Mouse (Mus musculus) intestine, postnatal 0 days (tissue): ENCODE results near the gene Rnf212b. TPM values are rescaled to one million over a fixed set of nuclear protein-coding genes. Genes with fewer than 3 reads are reported as not detected.

Source experiments
- ATAC-seq: fragments of 200-750 bp; cut with Nextera tagmentation; 2 replicates; pipeline ENCODE4 v1.8.0; 2017; ENCODE audit warnings: mild to moderate bottlenecking, moderate TSS enrichment, moderate library complexity
- H3K27ac ChIP-seq: fragments of 300-500 bp; sonication (generic); 2 replicates; pipeline ENCODE4 v1.5.1; 2014; ENCODE audit warnings: mild to moderate bottlenecking, low read depth, low read length, moderate library complexity
- H3K27me3 ChIP-seq: fragments of 300-500 bp; sonication (generic); replicated peaks from 2 replicates; pipeline ENCODE4 v1.6.1; 2014; ENCODE audit warnings: low read length, mixed read lengths; ENCODE audit not compliant: control insufficient read depth, insufficient read depth
- H3K36me3 ChIP-seq: fragments of 300-500 bp; sonication (generic); 2 replicates; pipeline ENCODE4 v1.6.1; 2014; ENCODE audit warnings: mild to moderate bottlenecking, moderate library complexity; ENCODE audit not compliant: control insufficient read depth, insufficient read depth
- H3K4me1 ChIP-seq: fragments of 300-500 bp; sonication (generic); replicated peaks from 2 replicates; pipeline ENCODE4 v1.6.1; 2014; ENCODE audit warnings: antibody characterized with exemption, low read length, mixed read lengths; ENCODE audit not compliant: control insufficient read depth, insufficient read depth
- H3K4me2 ChIP-seq: fragments of 300-500 bp; sonication (generic); replicated peaks from 2 replicates; pipeline ENCODE4 v1.6.1; 2014; ENCODE audit warnings: low read depth, mild to moderate bottlenecking, moderate library complexity
- H3K4me3 ChIP-seq: fragments of 300-500 bp; sonication (generic); 2 replicates; pipeline ENCODE4 v1.5.1; 2014; ENCODE audit warnings: low read depth, low read length
- H3K9ac ChIP-seq: fragments of 300-500 bp; sonication (generic); 2 replicates; pipeline ENCODE4 v1.6.1; 2014; ENCODE audit warnings: mild to moderate bottlenecking, low read depth, low read length
- H3K9me3 ChIP-seq: fragments of 300-500 bp; sonication (generic); 2 replicates; pipeline ENCODE4 v1.6.1; 2016; ENCODE audit warnings: mixed run types; ENCODE audit not compliant: control insufficient read depth
- CTCF ChIP-seq: sonication (generic); IDR thresholded peaks from 2 replicates; pipeline ENCODE4 v1.5.1; 2016; ENCODE audit warnings: low read depth, mild to moderate bottlenecking, control low read depth, antibody characterized with exemption, moderate library complexity
- WGBS: fragments of 180-500 bp; shearing (Covaris S2); extraction: QIAGEN DNeasy Blood & Tissue Kit; methylation state at CpG from one replicate; pipeline ENCODE4 v1.1.7; 2014; 5-methylcytosine and 5-hydroxymethylcytosine counted together
- polyA plus RNA-seq: library from polyadenylated mRNA; unstranded; fragments of >200 nt; fragmentation: Nextera tagmentation; extraction: Ambion mirVana; gene quantifications from 2 replicates; pipeline ENCODE4 v1.2.1, GENCODE M21; 2015

Rnf212b gene
- polyA plus RNA-seq, 1 experiment from 2014 or later, result not detected

- Histone ChIP-seq H3K27ac (no peak overlapping the region), H3K4me1 (0 out of 2 replicates have a peak, but pooled peaks cover under 1% of the 10 kb centered on the region), H3K27me3 (no peaks in the 10 kb centered on the region), H3K9me3 (no peaks in the 10 kb centered on the region), H3K9ac (no peak overlapping the region), H3K36me3 (peaks cover 3% of the 10 kb centered on the region; the same call in 1 of the 2 replicates), H3K4me3 (no peak overlapping the region), H3K4me2 (no peak overlapping the region)
- 92% methylated on average over 7 of the region's 7 CpGs for WGBS
- no peak for ATAC-seq
- TF ChIP-seq CTCF, result no peak
Measured at GRCm38 (mm10) chr14:54775534-54776041, 38.4 kb upstream of the Rnf212b start.

DNA sequence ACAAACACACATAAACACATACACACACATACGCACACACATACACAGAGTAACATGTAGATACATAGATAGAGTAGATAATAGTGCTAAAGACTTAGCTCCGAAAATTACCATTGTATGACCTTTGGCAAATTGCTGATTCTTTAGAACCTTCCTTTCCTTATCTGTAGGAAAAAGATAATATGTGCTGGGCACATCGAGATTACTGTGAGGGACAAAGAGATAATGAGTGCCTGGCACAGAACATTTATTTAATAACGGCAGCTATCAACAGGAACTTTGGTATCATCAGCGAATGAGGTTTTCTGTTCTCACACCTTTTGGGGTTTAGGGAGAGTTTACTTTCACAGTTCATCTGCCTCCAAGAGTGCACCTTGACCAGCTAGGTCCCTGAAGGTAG, 37.2 kb upstream of the Rnf212b start:
- Histone ChIP-seq H3K9me3 (no peaks in the 10 kb centered on the region), H3K27me3 (no peaks in the 10 kb centered on the region), H3K27ac (no peak overlapping the region), H3K9ac (no peak overlapping the region), H3K4me1 (0 out of 2 replicates have a peak, but pooled peaks cover 4% of the 10 kb centered on the region), H3K4me2 (peak overlapping the region; percentile 18; the same call in 1 of the 2 replicates), H3K4me3 (no peak overlapping the region), H3K36me3 (peaks cover 3% of the 10 kb centered on the region; the same call in 1 of the 2 replicates)
- TF ChIP-seq CTCF, result no peak
- 41% methylated on average over 5 of the region's 5 CpGs for WGBS
- ATAC-seq, result no peak

- no peaks in the 10 kb centered on the region for H3K36me3 ChIP-seq
- no peak overlapping the region for H3K9ac ChIP-seq
- no peaks in the 10 kb centered on the region for H3K9me3 ChIP-seq
- no peaks in the 10 kb centered on the region for H3K27me3 ChIP-seq
- no peak overlapping the region for H3K4me2 ChIP-seq
- no peak for ATAC-seq
- TF ChIP-seq CTCF, result no peak
- H3K27ac ChIP-seq, result no peak overlapping the region
- H3K4me3 ChIP-seq, result no peak overlapping the region
- 0 out of 2 replicates have a peak, but pooled peaks cover 4% of the 10 kb centered on the region for H3K4me1 ChIP-seq
- 77% methylated on average over 4 of the region's 4 CpGs for WGBS
Measured at GRCm38 (mm10) chr14:54777893-54778292, 36.0 kb upstream of the Rnf212b start.

- H3K36me3 ChIP-seq, result no peaks in the 10 kb centered on the region
- H3K4me2 ChIP-seq, result peak overlapping the region; percentile 68
- ATAC-seq, result no peak
- H3K9ac ChIP-seq, result peak overlapping the region; percentile 65; the same call in 1 of the 2 replicates
- peak overlapping the region; percentile 61 for H3K4me3 ChIP-seq
- H3K27ac ChIP-seq, result no peak overlapping the region
- 0 out of 2 replicates have a peak, but pooled peaks cover 4% of the 10 kb centered on the region for H3K4me1 ChIP-seq
- H3K27me3 ChIP-seq, result no peaks in the 10 kb centered on the region
- TF ChIP-seq CTCF, result no peak
- H3K9me3 ChIP-seq, result no peaks in the 10 kb centered on the region
- 76% methylated on average over 9 of the region's 9 CpGs for WGBS
Measured at GRCm38 (mm10) chr14:54780084-54780483, 33.9 kb upstream of the Rnf212b start.

DNA sequence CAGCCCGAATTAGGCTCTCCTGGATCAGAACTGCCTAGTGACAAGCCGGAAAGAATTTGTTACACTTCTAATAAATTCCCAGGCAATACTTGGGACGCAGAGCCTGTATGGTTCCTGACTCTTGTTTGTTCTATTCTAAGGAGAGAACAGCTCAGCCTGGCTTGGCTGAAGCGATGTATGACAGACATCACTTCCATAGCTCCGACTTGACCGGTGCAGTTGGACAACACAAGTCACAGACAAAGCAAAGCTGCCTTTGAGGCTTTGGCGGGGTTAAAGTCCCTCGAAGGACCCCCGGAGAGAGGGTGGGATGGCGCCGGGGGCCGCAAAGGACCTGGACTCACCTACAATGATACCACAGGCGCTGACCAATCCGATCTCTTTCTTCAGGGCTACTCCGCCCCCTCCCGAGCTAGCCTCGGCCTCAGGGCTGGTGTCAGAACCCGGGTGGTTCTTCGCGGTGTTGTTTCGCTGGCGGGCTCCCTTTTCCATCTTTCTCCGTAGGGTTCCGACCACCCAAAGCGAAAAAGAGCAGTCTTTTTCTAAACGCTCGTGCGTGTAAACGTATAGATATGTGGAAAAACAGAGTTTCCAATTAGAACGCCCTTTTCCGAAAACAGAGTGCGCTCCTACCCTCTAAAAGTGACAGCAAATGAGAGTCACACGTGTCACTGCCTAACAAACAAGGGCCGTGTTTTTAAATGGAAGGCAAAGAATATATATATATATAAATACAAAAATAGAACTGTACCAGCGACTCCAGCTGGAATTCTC, 32.9 kb upstream of the Rnf212b start:
- H3K4me3 ChIP-seq, result peak overlapping the region; percentile 61
- peak overlapping the region; percentile 68 for H3K4me2 ChIP-seq
- 0 out of 2 replicates have a peak, but pooled peaks cover 4% of the 10 kb centered on the region for H3K4me1 ChIP-seq
- peak overlapping the region; percentile 65 for H3K9ac ChIP-seq
- no peaks in the 10 kb centered on the region for H3K27me3 ChIP-seq
- ATAC-seq, result peak; percentile 58
- no peaks in the 10 kb centered on the region for H3K36me3 ChIP-seq
- WGBS, result 2% methylated on average over 35 of the region's 35 CpGs
- TF ChIP-seq CTCF, result no peak
- no peaks in the 10 kb centered on the region for H3K9me3 ChIP-seq
- H3K27ac ChIP-seq, result peak overlapping the region; percentile 76; the same call in 1 of the 2 replicates

- H3K4me3 ChIP-seq, result peak within 1 kb of the TSS; percentile 61
- H3K9me3 ChIP-seq, result no peaks in the 10 kb centered on the region
- no peaks in the 10 kb centered on the region for H3K36me3 ChIP-seq
- no peak for ATAC-seq
- H3K9ac ChIP-seq, result peak within 1 kb of the TSS; percentile 65
- 0 out of 2 replicates have a peak, but pooled peaks cover 4% of the 10 kb centered on the region for H3K4me1 ChIP-seq
- peak within 1 kb of the TSS; percentile 76 for H3K27ac ChIP-seq
- WGBS, result 3% methylated on average over 37 of the region's 37 CpGs
- no peak for TF ChIP-seq CTCF
- H3K4me2 ChIP-seq, result peak within 1 kb of the TSS; percentile 68
- no peaks in the 10 kb centered on the region for H3K27me3 ChIP-seq
Measured at GRCm38 (mm10) chr14:54781610-54782365, 32.2 kb upstream of the Rnf212b start, which contains the start of gene Slc7a8. Gene Slc7a8 (minus strand): TSS chr14:54781946.
